Mouse (Mus musculus) frontal cortex, adult 2 months (tissue): ENCODE data around the gene Fam213b. TPM values are rescaled to one million over a fixed set of nuclear protein-coding genes. Genes with fewer than 3 reads are reported as not detected.
A peak's percentile ranks its signal among the peaks of the same experiment; 100 is the strongest.

Source experiments
- DNase-seq, 2 experiments: peaks; one replicate each; pipeline ENCODE4 v3.0.0; 2022; ENCODE audit warnings: low spot score in 1 of 2; ENCODE audit errors: extremely low spot score in 1 of 2
- polyA plus RNA-seq: library from polyadenylated mRNA; depleted of rRNA; stranded (reverse); fragments of >200 nt; gene quantifications from 2 replicates; pipeline ENCODE4 v1.2.3, GENCODE M21; 2012

Gene Fam213b
- polyA plus RNA-seq, 1 experiment: 126 TPM

GRCm38 (mm10) chr4:154926969-154927898, 28.3 kb upstream of the Fam213b start:
- DNase-seq: no peak

GRCm38 (mm10) chr4:154925413-154925812, 26.5 kb upstream of the Fam213b start:
- no peak for DNase-seq

- DNase-seq: no peak
These were observed 24.0 kb upstream of the Fam213b start for GRCm38 (mm10) chr4:154922931-154923330.

GRCm38 (mm10) chr4:154922291-154922690, 23.4 kb upstream of the Fam213b start:
- no peak for DNase-seq

GRCm38 (mm10) chr4:154916662-154917061, 17.7 kb upstream of the Fam213b start:
- DNase-seq: no peak

GRCm38 (mm10) chr4:154915286-154915685, 16.4 kb upstream of the Fam213b start:
- no peak for DNase-seq

GRCm38 (mm10) chr4:154914707-154915106, 15.8 kb upstream of the Fam213b start:
- no peak for DNase-seq

GRCm38 (mm10) chr4:154914252-154914651, 15.3 kb upstream of the Fam213b start:
- no peak for DNase-seq

- DNase-seq: no peak
These were observed 14.9 kb upstream of the Fam213b start for GRCm38 (mm10) chr4:154913845-154914244.

GRCm38 (mm10) chr4:154911644-154912043, 12.7 kb upstream of the Fam213b start:
- no peak for DNase-seq

GRCm38 (mm10) chr4:154910606-154911522, 11.9 kb upstream of the Fam213b start:
- no peak for DNase-seq

GRCm38 (mm10) chr4:154908490-154908889, 9.6 kb upstream of the Fam213b start:
- DNase-seq: no peak

- DNase-seq: peak in 1 of 2 experiments; percentile 82
These were observed 8.9 kb upstream of the Fam213b start for GRCm38 (mm10) chr4:154907833-154908232.

GRCm38 (mm10) chr4:154904185-154905071, 5.5 kb upstream of the Fam213b start:
- peak; percentile 89 to 93 for DNase-seq

GRCm38 (mm10) chr4:154902371-154902770, 3.4 kb upstream of the Fam213b start:
- DNase-seq: no peak

GRCm38 (mm10) chr4:154897676-154898465, 1.1 kb downstream of the Fam213b start:
- no peak for DNase-seq

- no peak for DNase-seq
These were observed 3.4 kb downstream of the Fam213b start for GRCm38 (mm10) chr4:154895549-154895948.

GRCm38 (mm10) chr4:154890887-154891286, 8.0 kb downstream of the Fam213b start:
- DNase-seq: no peak

- no peak for DNase-seq
These were observed 11.2 kb downstream of the Fam213b start for GRCm38 (mm10) chr4:154887593-154888250.
